18 mouse cellular contexts compared by ENCODE assay signal in the genomic region with DNA sequence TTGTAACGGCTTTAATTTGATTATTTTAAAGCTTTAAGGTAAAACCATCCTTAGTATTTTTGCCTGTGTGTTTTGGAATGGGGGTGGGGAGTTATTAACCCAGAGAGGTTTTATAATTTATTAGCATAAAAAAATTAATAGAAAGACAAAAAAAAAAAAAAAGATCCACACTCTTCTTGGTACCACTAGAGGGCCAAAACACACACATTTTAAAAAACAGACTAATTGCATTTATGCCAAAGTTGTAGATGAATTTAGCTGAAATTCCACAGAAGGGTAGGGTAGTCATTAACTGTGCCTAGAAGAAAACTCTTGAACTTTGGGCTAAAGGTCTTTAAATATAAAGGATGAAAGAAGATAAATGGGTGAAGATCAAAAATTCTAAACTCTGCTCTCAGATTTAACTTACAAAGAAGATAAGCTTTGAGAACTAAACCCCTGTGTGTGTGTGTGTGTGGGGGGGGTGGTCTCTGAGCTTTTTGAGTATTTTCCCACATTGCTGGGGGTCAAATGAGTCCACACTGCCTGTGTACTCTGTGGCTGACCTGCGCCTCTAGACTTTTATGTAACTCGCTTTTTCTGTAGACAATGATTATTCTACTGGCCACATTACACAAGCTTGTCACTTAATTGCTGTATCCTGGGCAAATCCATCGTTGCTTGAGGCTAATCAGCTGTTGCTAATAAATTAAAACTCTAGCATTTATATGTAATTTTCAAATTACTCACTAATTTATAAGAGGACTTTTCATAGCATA. TPM values are rescaled to one million over a fixed set of nuclear protein-coding genes. Genes with fewer than 3 reads are reported as not detected.
DNase-seq lines count a peak whose midpoint lies in the region; ATAC-seq and TF ChIP-seq lines count a peak whose summit lies in the region.
"Had no signal": no experiment of that assay in that cellular context is flagged by ENCODE, and none has a peak within 500 bp of the region (broad histone marks: within the 10 kb centered on the region; RNA-seq: fewer than 3 reads in every experiment).

No protein-coding gene starts in this region.

- DNase-seq in heart, adult 11 months: peak; percentile 19
- no peak for DNase-seq in heart, postnatal 4 days
- DNase-seq in kidney, postnatal 0 days (ENCODE audit: low spot score): peak; percentile 20
- no peak for DNase-seq in kidney, postnatal 14 days
- no peak for DNase-seq in midbrain, postnatal 0 days (ENCODE audit: low spot score)
- DNase-seq in midbrain, embryonic 14.5 days: no peak
- DNase-seq in right cerebral cortex, adult 18-20 months: no peak
- DNase-seq in cerebellum, adult 11-12 months: no peak
- DNase-seq: adrenal gland, adult 8-10 months; cerebellum, adult 11 months; cerebellum, postnatal 36 days; heart, postnatal 10 days; kidney, postnatal 10 days; left cerebral cortex, postnatal 4 days; liver, embryonic 13.5 days; thymus, adult 18-20 months had no signal

- H3K27me3 ChIP-seq in kidney, postnatal 0 days (ENCODE audit: insufficient read depth, low read length): no peaks in the 10 kb centered on the region
- no peaks in the 10 kb centered on the region for H3K27me3 ChIP-seq in midbrain, postnatal 0 days (ENCODE audit: insufficient read depth, low read length)
- no peaks in the 10 kb centered on the region for H3K27me3 ChIP-seq in midbrain, embryonic 14.5 days (ENCODE audit: control insufficient read depth, insufficient read depth, low read length)
- H3K27me3 ChIP-seq: hindbrain, embryonic 13.5 days; liver, embryonic 13.5 days had no signal

- peaks cover 27% of the 10 kb centered on the region for H3K36me3 ChIP-seq in kidney, postnatal 0 days (ENCODE audit: insufficient read depth, low read length)
- peaks cover 21% of the 10 kb centered on the region for H3K36me3 ChIP-seq in midbrain, postnatal 0 days (ENCODE audit: insufficient read depth, low read length)
- H3K36me3 ChIP-seq in midbrain, embryonic 14.5 days (ENCODE audit: control insufficient read depth, insufficient read depth, low read length): peaks cover 82% of the 10 kb centered on the region

- H3K4me3 ChIP-seq in kidney, postnatal 0 days (replicated peaks; ENCODE audit: low read depth, low read length): no peak overlapping the region
- H3K4me3 ChIP-seq in midbrain, postnatal 0 days (ENCODE audit: low read depth, low read length): no peak overlapping the region
- no peak overlapping the region for H3K4me3 ChIP-seq in midbrain, embryonic 14.5 days (replicated peaks; ENCODE audit: low read depth, low read length)
- H3K4me3 ChIP-seq: hindbrain, embryonic 13.5 days; liver, embryonic 13.5 days had no signal

- WGBS in kidney, postnatal 0 days: 79% methylated on average over 4 of the region's 4 CpGs
- WGBS in midbrain, postnatal 0 days: 93% methylated on average over 4 of the region's 4 CpGs
- 92% methylated on average over 4 of the region's 4 CpGs for WGBS in midbrain, embryonic 14.5 days

- H3K27ac ChIP-seq in kidney, postnatal 0 days: no peak overlapping the region
- H3K27ac ChIP-seq in midbrain, postnatal 0 days (ENCODE audit: low read depth, low read length): no peak overlapping the region
- no peak overlapping the region for H3K27ac ChIP-seq in midbrain, embryonic 14.5 days (replicated peaks; ENCODE audit: low read depth, low read length)
- H3K27ac ChIP-seq: hindbrain, embryonic 13.5 days; liver, embryonic 13.5 days had no signal

- no peaks in the 10 kb centered on the region for H3K4me1 ChIP-seq in kidney, postnatal 0 days (replicated peaks; ENCODE audit: insufficient read depth, low read length)
- no peaks in the 10 kb centered on the region for H3K4me1 ChIP-seq in midbrain, postnatal 0 days (ENCODE audit: insufficient read depth, low read length)
- no peaks in the 10 kb centered on the region for H3K4me1 ChIP-seq in midbrain, embryonic 14.5 days (ENCODE audit: control insufficient read depth, insufficient read depth, low read length)
- H3K4me1 ChIP-seq: hindbrain, embryonic 13.5 days; liver, embryonic 13.5 days had no signal

- no peak overlapping the region for H3K9ac ChIP-seq in kidney, postnatal 0 days (ENCODE audit: low read depth, low read length)
- H3K9ac ChIP-seq in midbrain, postnatal 0 days (replicated peaks; ENCODE audit: low read length, poor library complexity, severe bottlenecking): no peak overlapping the region
- H3K9ac ChIP-seq in midbrain, embryonic 14.5 days (replicated peaks; ENCODE audit: low read length): no peak overlapping the region
- H3K9ac ChIP-seq: hindbrain, embryonic 13.5 days; liver, embryonic 13.5 days had no signal

- ATAC-seq in kidney, postnatal 0 days (replicated peaks; ENCODE audit: low FRiP score, low read depth): no peak
- ATAC-seq in midbrain, postnatal 0 days (ENCODE audit: low FRiP score): no peak
- no peak for ATAC-seq in midbrain, embryonic 14.5 days (ENCODE audit: low FRiP score, low TSS enrichment)
- ATAC-seq: forebrain, embryonic 14.5 days had no signal

- no peak overlapping the region for H3K4me2 ChIP-seq in kidney, postnatal 0 days (ENCODE audit: low read length)
- no peak overlapping the region for H3K4me2 ChIP-seq in midbrain, postnatal 0 days (ENCODE audit: low read depth, low read length, poor library complexity, severe bottlenecking)
- H3K4me2 ChIP-seq in midbrain, embryonic 14.5 days (ENCODE audit: low read length): no peak overlapping the region
- H3K4me2 ChIP-seq: hindbrain, embryonic 13.5 days; liver, embryonic 13.5 days had no signal

- TF ChIP-seq CTCF in kidney, postnatal 0 days (IDR thresholded peaks at IDR 0.05; ENCODE audit: low read depth): peak; percentile 53
- TF ChIP-seq CTCF in midbrain, postnatal 0 days (IDR thresholded peaks at IDR 0.05): peak; percentile 62

- H3K9me3 ChIP-seq in kidney, postnatal 0 days (replicated peaks; ENCODE audit: low read length): no peaks in the 10 kb centered on the region
- H3K9me3 ChIP-seq in midbrain, postnatal 0 days (ENCODE audit: low read length): no peaks in the 10 kb centered on the region
- no peaks in the 10 kb centered on the region for H3K9me3 ChIP-seq in midbrain, embryonic 14.5 days (ENCODE audit: control insufficient read depth, low read length)
- H3K9me3 ChIP-seq: hindbrain, embryonic 13.5 days; liver, embryonic 13.5 days had no signal

RNA-seq across cellular contexts. Expression of a gene that starts 47.2 kb away (rescaled TPM):
- total RNA-seq in heart, postnatal 4 days (2021): 10 to 100 TPM; 47.6 to 53.6 TPM
- 14.1 and 16.3 TPM in 2 replicates for polyA plus RNA-seq in kidney, postnatal 0 days (2015; fragmentation: Nextera tagmentation; extraction: Ambion mirVana)
- 26.3 and 35.4 TPM in 2 replicates for total RNA-seq in midbrain, postnatal 0 days (2014; rRNA removed)
- polyA plus RNA-seq in midbrain, postnatal 0 days (2015; fragmentation: Nextera tagmentation; extraction: Ambion mirVana): 13.0 and 15.8 TPM in 2 replicates
- 32.5 and 53.9 TPM in 2 replicates for polyA plus RNA-seq in midbrain, embryonic 14.5 days (2014; fragmentation: Nextera tagmentation; extraction: Ambion mirVana)

Comparison
In these comparisons a context has a peak if more than half of its experiments do, and no peak if none do; other contexts are left out.
1. DNase-seq: peak in heart, adult 11 months (single experiment) and kidney, postnatal 0 days (single experiment); none in heart, postnatal 4 days (single experiment), kidney, postnatal 14 days (single experiment), midbrain, postnatal 0 days (single experiment), midbrain, embryonic 14.5 days (single experiment), right cerebral cortex, adult 18-20 months (single experiment) and cerebellum, adult 11-12 months (single experiment).